Mouse (Mus musculus): ENCODE data around the gene Ifrd1. TPM values are rescaled to one million over a fixed set of nuclear protein-coding genes. Genes with fewer than 3 reads are reported as not detected.
A peak's percentile ranks its signal among the peaks of the same experiment; 100 is the strongest.

Gene Ifrd1
- polyA plus RNA-seq, 1 experiment from 2014 or later, result 198 TPM

DNA sequence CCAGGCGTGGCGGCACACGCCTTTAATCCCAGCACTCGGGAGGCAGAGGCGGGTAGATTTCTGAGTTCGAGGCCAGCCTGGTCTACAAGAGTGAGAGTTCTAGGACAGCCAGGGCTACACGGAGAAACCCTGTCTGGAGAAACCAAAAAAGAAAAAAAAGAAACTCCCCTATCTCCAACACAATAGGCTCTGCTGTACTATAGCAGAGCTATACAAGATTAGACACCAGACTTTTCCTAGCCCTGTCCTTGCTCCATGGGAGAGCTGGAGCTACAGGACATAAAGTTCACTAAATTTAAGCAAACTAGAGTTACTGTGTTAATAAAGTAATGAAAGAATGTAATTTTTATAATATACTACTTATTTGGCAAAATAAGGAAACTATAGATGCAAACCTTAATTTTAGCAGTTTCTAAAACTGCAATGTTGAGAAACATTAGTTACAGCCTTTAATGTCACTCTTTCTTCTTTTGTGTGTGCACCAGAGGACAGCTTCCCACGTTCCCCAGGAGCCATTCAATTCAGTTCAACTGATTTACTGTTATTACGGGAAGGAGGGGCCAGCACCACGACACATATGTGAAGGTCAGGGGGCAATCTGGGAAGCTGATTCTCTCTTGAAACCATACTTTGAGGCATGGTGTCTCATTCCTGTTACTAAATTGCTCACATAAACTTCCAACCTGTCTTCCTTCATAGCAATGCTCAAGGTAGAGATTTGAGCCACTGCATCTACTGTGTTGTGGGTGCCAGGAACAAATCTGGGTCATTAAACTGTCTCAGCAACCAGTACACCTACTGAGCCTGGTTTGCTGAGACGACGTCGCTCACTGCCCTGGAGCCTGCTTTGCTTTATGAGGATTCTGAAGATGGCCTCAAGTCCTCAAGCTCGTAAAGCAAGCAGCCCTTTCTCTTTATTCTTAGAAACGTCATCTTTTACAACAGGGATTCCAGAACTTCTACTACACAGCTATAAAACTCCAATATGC is 33.1 kb downstream of the Ifrd1 start:
- Histone ChIP-seq H3K9me3 (ENCODE audit: control insufficient read depth, low read length) (no peaks in the 10 kb centered on the region), H3K27ac (ENCODE audit: low read depth, low read length) (no peak overlapping the region), H3K27me3 (ENCODE audit: control insufficient read depth, insufficient read depth, low read length) (no peaks in the 10 kb centered on the region), H3K4me3 (ENCODE audit: low read depth, low read length) (no peak overlapping the region), H3K4me1 (ENCODE audit: control insufficient read depth, insufficient read depth, low read length) (peaks cover 2% of the 10 kb centered on the region), H3K4me2 (no peak overlapping the region), H3K9ac (ENCODE audit: low read length) (no peak overlapping the region), H3K36me3 (ENCODE audit: control insufficient read depth, insufficient read depth, low read length) (peaks cover 29% of the 10 kb centered on the region)
- DNase-seq (ENCODE audit: low spot score, missing footprints), result peak; percentile 53
- ATAC-seq (ENCODE audit: low FRiP score), result no peak
- 91% methylated on average over 15 of the region's 15 CpGs for WGBS

DNA sequence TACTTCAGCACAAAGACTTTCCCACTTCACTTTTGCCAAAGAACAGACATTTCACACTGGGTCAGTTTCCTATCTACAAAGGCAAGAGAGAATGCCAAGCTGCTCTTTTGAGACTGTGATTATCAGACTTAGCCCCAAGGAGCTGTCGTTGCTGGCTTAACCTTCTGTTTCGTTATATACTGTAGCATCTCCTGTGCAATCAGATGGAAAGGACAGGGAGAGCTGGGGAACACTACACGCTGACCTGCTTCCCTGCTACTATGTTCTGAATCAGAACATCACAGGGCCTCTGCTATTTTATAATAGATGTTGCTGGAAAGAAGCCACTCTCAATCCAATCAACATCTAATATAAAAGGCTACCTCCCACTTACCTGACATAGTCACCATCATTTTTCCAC is 39.3 kb downstream of the Ifrd1 start:
- no peak overlapping the region for H3K4me2 ChIP-seq
- no peaks in the 10 kb centered on the region for H3K27me3 ChIP-seq (ENCODE audit: control insufficient read depth, insufficient read depth, low read length)
- WGBS, result 94% methylated on average over 3 of the region's 3 CpGs
- H3K4me3 ChIP-seq (ENCODE audit: low read depth, low read length), result no peak overlapping the region
- no peak overlapping the region for H3K9ac ChIP-seq (ENCODE audit: low read length)
- no peaks in the 10 kb centered on the region for H3K9me3 ChIP-seq (ENCODE audit: control insufficient read depth, low read length)
- ATAC-seq (ENCODE audit: low FRiP score), result no peak
- H3K4me1 ChIP-seq (ENCODE audit: control insufficient read depth, insufficient read depth, low read length), result no peaks in the 10 kb centered on the region
- peak; percentile 65 for DNase-seq (ENCODE audit: low spot score, missing footprints)
- H3K36me3 ChIP-seq (ENCODE audit: control insufficient read depth, insufficient read depth, low read length), result peaks cover 30% of the 10 kb centered on the region
- no peak overlapping the region for H3K27ac ChIP-seq (ENCODE audit: low read depth, low read length)

DNA sequence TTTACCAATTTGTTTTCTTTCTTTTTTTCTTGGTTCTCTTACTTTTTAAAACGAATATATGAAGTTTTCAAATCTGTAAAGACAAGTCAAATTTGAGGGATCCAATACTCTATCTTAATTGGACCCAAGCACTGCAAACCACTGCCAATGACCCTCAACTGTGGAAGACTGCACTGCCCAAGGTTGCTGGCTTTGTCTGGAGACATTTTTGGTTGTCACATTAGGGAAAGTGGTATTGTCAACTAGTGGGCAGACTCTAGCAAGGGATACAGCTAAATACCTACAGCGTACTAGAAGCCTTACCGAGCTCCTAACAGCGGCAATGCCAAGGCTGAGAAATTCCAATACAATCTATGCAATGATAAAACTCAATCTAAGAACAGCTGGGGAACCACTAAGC is 40.4 kb downstream of the Ifrd1 start:
- H3K4me2 ChIP-seq, result no peak overlapping the region
- ATAC-seq (ENCODE audit: low FRiP score) (no peak), DNase-seq (ENCODE audit: low spot score, missing footprints) (peak; percentile 72)
- no peaks in the 10 kb centered on the region for H3K4me1 ChIP-seq (ENCODE audit: control insufficient read depth, insufficient read depth, low read length)
- no peak overlapping the region for H3K27ac ChIP-seq (ENCODE audit: low read depth, low read length)
- peaks cover 25% of the 10 kb centered on the region for H3K36me3 ChIP-seq (ENCODE audit: control insufficient read depth, insufficient read depth, low read length)
- H3K9me3 ChIP-seq (ENCODE audit: control insufficient read depth, low read length), result no peaks in the 10 kb centered on the region
- H3K4me3 ChIP-seq (ENCODE audit: low read depth, low read length), result no peak overlapping the region
- H3K9ac ChIP-seq (ENCODE audit: low read length), result no peak overlapping the region
- H3K27me3 ChIP-seq (ENCODE audit: control insufficient read depth, insufficient read depth, low read length), result no peaks in the 10 kb centered on the region
- WGBS, result 94% methylated on average over 4 of the region's 4 CpGs

DNA sequence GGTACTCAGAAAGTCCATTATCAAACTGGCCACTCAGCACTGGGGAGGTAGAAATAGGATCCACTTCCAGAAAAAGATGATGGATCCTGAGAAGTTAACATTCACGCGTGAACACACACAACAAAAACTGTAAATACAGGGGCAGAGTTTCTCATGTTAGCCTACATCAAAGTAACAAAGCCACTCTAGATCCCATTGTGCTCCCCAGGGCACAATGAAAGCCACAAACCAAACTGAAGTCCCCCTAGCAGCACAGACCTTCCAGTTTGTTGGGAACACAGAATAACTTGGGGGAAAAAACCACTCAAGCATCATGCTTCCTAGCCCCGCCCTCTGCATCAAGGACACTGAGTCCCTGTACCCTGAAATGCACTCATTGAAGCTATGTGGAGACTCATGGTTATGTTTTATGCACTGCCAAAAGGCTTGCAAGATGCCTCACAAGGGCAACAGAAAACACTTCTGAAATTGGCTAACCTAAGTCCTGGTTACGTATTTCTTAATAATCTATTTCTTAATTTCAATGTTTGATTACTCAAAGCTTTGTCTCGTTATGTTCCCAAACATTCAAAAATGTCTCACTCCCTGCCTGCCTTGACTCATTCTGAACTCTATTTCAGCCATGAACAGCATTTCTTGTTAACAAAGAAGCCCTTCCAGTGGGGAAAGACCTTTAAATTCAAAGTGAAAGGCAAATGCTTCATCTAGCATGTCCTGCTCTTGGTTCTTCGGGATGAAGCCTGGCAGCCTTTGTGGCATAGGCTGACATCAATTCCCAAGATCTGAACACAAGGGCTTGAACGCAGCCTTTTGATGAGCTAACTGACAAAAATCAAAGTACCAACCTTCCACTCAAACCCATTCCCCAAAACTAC is 45.9 kb downstream of the Ifrd1 start:
- Histone ChIP-seq H3K9me3 (ENCODE audit: control insufficient read depth, low read length) (no peaks in the 10 kb centered on the region), H3K27me3 (ENCODE audit: control insufficient read depth, insufficient read depth, low read length) (no peaks in the 10 kb centered on the region), H3K4me1 (ENCODE audit: control insufficient read depth, insufficient read depth, low read length) (no peaks in the 10 kb centered on the region), H3K9ac (ENCODE audit: low read length) (no peak overlapping the region), H3K4me2 (no peak overlapping the region), H3K27ac (ENCODE audit: low read depth, low read length) (no peak overlapping the region), H3K4me3 (ENCODE audit: low read depth, low read length) (no peak overlapping the region), H3K36me3 (ENCODE audit: control insufficient read depth, insufficient read depth, low read length) (peaks cover 20% of the 10 kb centered on the region)
- no peak for ATAC-seq (ENCODE audit: low FRiP score)
- WGBS, result 91% methylated on average over 7 of the region's 7 CpGs
- peak; percentile 78 for DNase-seq (ENCODE audit: low spot score, missing footprints)

DNA sequence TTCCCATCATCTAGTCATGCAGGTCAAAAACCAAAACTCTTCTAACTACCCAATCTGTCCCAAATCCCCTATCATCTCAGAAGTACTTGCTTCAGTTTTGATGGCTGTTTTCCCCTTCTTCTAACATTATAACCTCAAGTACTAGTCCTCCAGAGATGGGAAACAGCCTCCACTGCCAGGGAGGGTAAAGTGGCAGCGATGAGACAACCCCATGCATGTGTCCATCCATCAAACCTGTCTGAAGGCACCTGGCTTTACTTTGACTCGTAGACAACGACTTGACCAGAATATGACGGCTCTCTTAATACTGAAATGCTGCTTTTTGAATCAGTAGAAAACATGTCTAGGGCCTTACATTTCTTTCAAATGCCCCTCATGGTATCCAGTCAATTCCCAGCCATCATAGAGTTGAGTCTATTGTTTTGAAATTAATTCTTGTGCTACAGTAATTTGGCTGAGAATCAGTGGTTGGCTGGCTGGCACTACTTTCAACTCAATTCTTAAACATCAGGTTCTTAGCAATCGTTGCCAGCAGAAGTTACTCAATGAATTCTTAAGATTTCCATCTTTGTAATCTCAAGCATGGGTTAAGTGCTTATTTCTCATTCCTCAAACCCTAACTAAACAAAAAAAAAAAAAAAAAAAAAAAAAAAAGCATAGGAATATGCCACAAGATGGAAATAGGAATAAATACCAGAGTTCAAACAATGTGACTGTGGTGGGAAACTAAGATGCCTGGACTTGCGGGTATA is 47.6 kb downstream of the Ifrd1 start:
- H3K9me3 ChIP-seq (ENCODE audit: control insufficient read depth, low read length), result no peaks in the 10 kb centered on the region
- H3K4me2 ChIP-seq, result no peak overlapping the region
- H3K9ac ChIP-seq (ENCODE audit: low read length), result no peak overlapping the region
- H3K36me3 ChIP-seq (ENCODE audit: control insufficient read depth, insufficient read depth, low read length), result peaks cover 15% of the 10 kb centered on the region
- H3K4me1 ChIP-seq (ENCODE audit: control insufficient read depth, insufficient read depth, low read length), result no peaks in the 10 kb centered on the region
- ATAC-seq (ENCODE audit: low FRiP score) (no peak), DNase-seq (ENCODE audit: low spot score, missing footprints) (peak; percentile 51)
- no peaks in the 10 kb centered on the region for H3K27me3 ChIP-seq (ENCODE audit: control insufficient read depth, insufficient read depth, low read length)
- 90% methylated on average over 6 of the region's 6 CpGs for WGBS
- no peak overlapping the region for H3K4me3 ChIP-seq (ENCODE audit: low read depth, low read length)
- H3K27ac ChIP-seq (ENCODE audit: low read depth, low read length), result no peak overlapping the region

DNA sequence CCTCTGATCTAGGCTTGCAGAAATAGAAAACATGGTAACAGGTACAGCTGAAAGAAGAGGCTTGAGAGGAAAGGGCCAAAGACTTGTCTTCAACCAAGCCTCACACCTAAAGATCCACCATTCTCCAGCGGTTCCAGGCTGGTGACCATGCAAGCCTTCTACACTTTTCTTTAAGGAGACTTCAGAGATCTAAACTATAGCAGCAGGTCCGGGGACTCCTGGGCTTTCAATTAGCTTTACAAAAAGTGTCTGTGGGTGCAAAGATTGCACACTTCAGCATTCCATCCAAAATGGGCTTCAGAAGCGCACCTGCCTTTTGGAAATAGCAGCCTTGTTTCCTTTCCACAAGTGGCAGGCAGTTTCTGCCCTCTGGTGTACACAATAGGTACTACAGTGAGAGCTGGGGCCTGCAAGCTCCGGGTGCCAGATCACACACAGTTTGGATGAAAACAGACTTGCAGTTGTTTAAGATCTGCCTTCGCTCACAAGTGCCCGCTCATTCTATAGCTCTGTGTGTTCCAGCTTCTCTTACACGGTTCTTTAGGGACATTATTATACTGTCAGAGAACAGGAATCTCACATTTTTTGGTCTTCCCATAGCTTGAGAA is 48.4 kb downstream of the Ifrd1 start:
- Histone ChIP-seq H3K4me3 (ENCODE audit: low read depth, low read length) (no peak overlapping the region), H3K27me3 (ENCODE audit: control insufficient read depth, insufficient read depth, low read length) (no peaks in the 10 kb centered on the region), H3K9ac (ENCODE audit: low read length) (no peak overlapping the region), H3K36me3 (ENCODE audit: control insufficient read depth, insufficient read depth, low read length) (peaks cover 10% of the 10 kb centered on the region; the same call in 1 of the 2 replicates), H3K4me1 (ENCODE audit: control insufficient read depth, insufficient read depth, low read length) (no peaks in the 10 kb centered on the region), H3K4me2 (no peak overlapping the region), H3K27ac (ENCODE audit: low read depth, low read length) (no peak overlapping the region), H3K9me3 (ENCODE audit: control insufficient read depth, low read length) (no peaks in the 10 kb centered on the region)
- 51% methylated on average over 7 of the region's 7 CpGs for WGBS
- ATAC-seq (ENCODE audit: low FRiP score) (0 out of 2 replicates have a peak, but pooled peaks have one; percentile 24), DNase-seq (ENCODE audit: low spot score, missing footprints) (peak; percentile 95)

DNA sequence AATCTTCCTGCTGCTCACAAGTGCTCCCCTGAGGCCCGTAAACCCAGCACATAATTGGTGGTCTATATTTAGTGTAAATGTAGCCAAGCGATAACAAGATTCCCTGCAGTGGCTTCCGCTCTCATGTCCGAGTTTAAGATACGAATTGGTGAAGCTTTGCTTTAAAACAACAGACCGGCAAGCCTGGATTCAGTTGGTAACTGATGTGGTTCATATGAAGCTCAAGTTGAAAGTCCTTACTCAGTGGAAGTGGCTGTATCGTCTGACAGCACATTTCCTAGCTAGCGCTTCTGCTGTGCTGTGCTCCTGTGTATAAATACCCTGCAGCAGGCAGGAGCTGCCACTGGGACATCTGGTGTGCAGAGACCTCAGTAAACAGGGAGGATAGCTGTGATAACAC is 49.0 kb downstream of the Ifrd1 start, which contains the start of gene Lsmem1:
Gene Lsmem1 (minus strand): TSS at position 189 of the 400 bp plus-strand sequence.
- peaks cover 10% of the 10 kb centered on the region; the same call in 1 of the 2 replicates for H3K36me3 ChIP-seq (ENCODE audit: control insufficient read depth, insufficient read depth, low read length)
- ATAC-seq (ENCODE audit: low FRiP score), result no peak
- H3K27me3 ChIP-seq (ENCODE audit: control insufficient read depth, insufficient read depth, low read length), result no peaks in the 10 kb centered on the region
- no peak within 1 kb of the TSS for H3K4me2 ChIP-seq
- no peak for DNase-seq (ENCODE audit: low spot score, missing footprints)
- H3K4me3 ChIP-seq (ENCODE audit: low read depth, low read length), result no peak within 1 kb of the TSS
- no peaks in the 10 kb centered on the region for H3K4me1 ChIP-seq (ENCODE audit: control insufficient read depth, insufficient read depth, low read length)
- no peaks in the 10 kb centered on the region for H3K9me3 ChIP-seq (ENCODE audit: control insufficient read depth, low read length)
- H3K27ac ChIP-seq (ENCODE audit: low read depth, low read length), result no peak within 1 kb of the TSS
- 90% methylated on average over 8 of the region's 8 CpGs for WGBS
- no peak within 1 kb of the TSS for H3K9ac ChIP-seq (ENCODE audit: low read length)

DNA sequence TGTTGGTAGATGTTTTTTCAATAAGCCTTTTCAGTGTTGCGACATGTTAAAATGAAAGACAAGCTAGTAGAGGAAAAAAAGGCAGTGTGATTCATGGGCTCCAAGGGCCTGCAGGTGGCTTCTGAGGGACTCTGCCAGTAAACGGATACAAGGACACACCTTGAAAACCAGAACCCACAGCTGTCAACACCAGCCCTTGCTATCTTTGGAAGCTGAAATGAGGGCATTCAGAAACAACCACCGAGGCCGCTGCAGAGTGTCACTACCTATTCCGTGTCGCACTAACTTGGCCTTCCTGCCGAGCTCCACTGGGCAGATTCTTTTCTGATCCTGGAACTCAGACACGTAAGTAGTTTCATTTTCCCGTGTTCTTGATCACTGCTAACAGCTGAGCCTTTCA is 49.9 kb downstream of the Ifrd1 start:
- no peak overlapping the region for H3K4me2 ChIP-seq
- WGBS, result 89% methylated on average over 9 of the region's 9 CpGs
- H3K36me3 ChIP-seq (ENCODE audit: control insufficient read depth, insufficient read depth, low read length), result peaks cover 5% of the 10 kb centered on the region; the same call in 1 of the 2 replicates
- H3K4me1 ChIP-seq (ENCODE audit: control insufficient read depth, insufficient read depth, low read length), result no peaks in the 10 kb centered on the region
- no peak for ATAC-seq (ENCODE audit: low FRiP score)
- H3K4me3 ChIP-seq (ENCODE audit: low read depth, low read length), result no peak overlapping the region
- H3K9me3 ChIP-seq (ENCODE audit: control insufficient read depth, low read length), result no peaks in the 10 kb centered on the region
- no peaks in the 10 kb centered on the region for H3K27me3 ChIP-seq (ENCODE audit: control insufficient read depth, insufficient read depth, low read length)
- H3K9ac ChIP-seq (ENCODE audit: low read length), result no peak overlapping the region
- H3K27ac ChIP-seq (ENCODE audit: low read depth, low read length), result no peak overlapping the region
- DNase-seq (ENCODE audit: low spot score, missing footprints), result no peak

Measured in midbrain, embryonic 11.5 days (tissue).